Mouse (Mus musculus) left cerebral cortex, postnatal 10 days (tissue): ENCODE measurements around the gene Hand1. TPM values are rescaled to one million over a fixed set of nuclear protein-coding genes. Genes with fewer than 3 reads are reported as not detected.
"Not testable (repeated sequence)": the region's sequence is repeated elsewhere in the genome, so short reads cannot be mapped to it uniquely, and the experiment has no call there.

ENCODE experiments used
- DNase-seq, 2 experiments: peaks; one replicate each; pipeline ENCODE4 v3.0.0; 2021 to 2022; ENCODE audit warnings: low spot score in 2 of 2, mixed read lengths in 1 of 2; ENCODE audit errors: extremely low spot score in 1 of 2
- intact Hi-C: fragments of 180-260 bp; cut with DNase I; formaldehyde crosslinking; loops from one replicate; pipeline ENCODE4 v1.15.1; 2025
- total RNA-seq, 2 experiments: library from RNA; stranded (reverse); gene quantifications; 2 replicates each; pipeline ENCODE4 v1.2.3; 2021

The Hand1 gene
- total RNA-seq, 2 experiments from 2014 or later = not detected

- no peak for DNase-seq
- intact Hi-C loops = no loop called here
Measured at GRCm38 (mm10) chr11:57835931-57836330, 3.3 kb upstream of the Hand1 start.

- DNase-seq = no peak
- intact Hi-C loops = no loop called here
Measured at GRCm38 (mm10) chr11:57835331-57835730, 2.7 kb upstream of the Hand1 start.

- DNase-seq = no peak
- intact Hi-C loops = no loop called here
Measured at GRCm38 (mm10) chr11:57834031-57834430, 1.4 kb upstream of the Hand1 start.

GRCm38 (mm10) chr11:57833296-57833977 lies 819 bp upstream of the Hand1 start:
- intact Hi-C loops = no loop called here

GRCm38 (mm10) chr11:57831861-57832260 lies 757 bp downstream of the Hand1 start:
- no peak for DNase-seq
- intact Hi-C loops = no loop called here

More at GRCm38 (mm10) chr11:57833296-57833977, 819 bp upstream of the Hand1 start:
- DNase-seq = no peak

GRCm38 (mm10) chr11:57831281-57831781 lies 1.3 kb downstream of the Hand1 start:
- no peak for DNase-seq
- intact Hi-C loops = no loop called here

GRCm38 (mm10) chr11:57829871-57830775 lies 2.5 kb downstream of the Hand1 start:
- intact Hi-C loops = no loop called here
- DNase-seq = no peak

- intact Hi-C loops = no loop called here
- DNase-seq = no peak
Measured at GRCm38 (mm10) chr11:57828955-57829870, 3.4 kb downstream of the Hand1 start.

- no peak for DNase-seq
Measured at GRCm38 (mm10) chr11:57827915-57828545, 4.6 kb downstream of the Hand1 start.

GRCm38 (mm10) chr11:57827048-57827914 lies 5.3 kb downstream of the Hand1 start:
- intact Hi-C loops = no loop called here
- DNase-seq = no peak

More at GRCm38 (mm10) chr11:57827915-57828545, 4.6 kb downstream of the Hand1 start:
- intact Hi-C loops = no loop called here

- DNase-seq, intact Hi-C loops: not testable (repeated sequence)
Measured at GRCm38 (mm10) chr11:57825234-57825633, 7.4 kb downstream of the Hand1 start.

GRCm38 (mm10) chr11:57823714-57824113 lies 8.9 kb downstream of the Hand1 start:
- DNase-seq = no peak
- intact Hi-C loops = no loop called here

GRCm38 (mm10) chr11:57823159-57823558 lies 9.5 kb downstream of the Hand1 start:
- DNase-seq, intact Hi-C loops: not testable (repeated sequence)

- DNase-seq = peak; percentile 36 to 88
- intact Hi-C loops = loop anchor here (1.0 kb wide), 1 partner anchor 114 kb away; no protein-coding TSS in a partner anchor
Measured at GRCm38 (mm10) chr11:57819999-57820581, 12.5 kb downstream of the Hand1 start.

GRCm38 (mm10) chr11:57818189-57818588 lies 14.4 kb downstream of the Hand1 start:
- DNase-seq = no peak
- intact Hi-C loops = no loop called here

- intact Hi-C loops = no loop called here
Measured at GRCm38 (mm10) chr11:57813641-57814040, 19.0 kb downstream of the Hand1 start.

GRCm38 (mm10) chr11:57812212-57812611 lies 20.4 kb downstream of the Hand1 start:
- DNase-seq = no peak
- intact Hi-C loops = no loop called here

More at GRCm38 (mm10) chr11:57813641-57814040, 19.0 kb downstream of the Hand1 start:
- no peak for DNase-seq
